Mouse (Mus musculus): Measurements from ENCODE around the gene Trim44.

DNA sequence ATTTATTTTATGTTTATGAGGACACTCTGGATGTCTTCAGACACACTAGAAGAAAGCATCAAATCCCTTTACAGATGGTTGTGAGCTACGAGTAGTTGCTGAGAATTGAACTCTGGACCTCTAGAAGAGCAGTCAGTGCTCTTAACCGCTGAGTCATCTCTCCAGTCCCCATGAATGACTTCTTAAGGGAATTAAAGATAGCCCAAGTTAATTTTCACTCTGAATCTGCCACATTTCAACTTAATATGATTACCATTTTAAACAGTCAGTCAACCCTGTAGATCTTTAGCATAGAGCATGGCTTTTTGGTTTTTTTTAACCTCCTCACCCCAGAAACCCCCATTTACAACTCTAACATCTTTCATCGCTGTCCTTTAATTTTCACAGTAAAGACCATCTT, 2.1 kb upstream of the Trim44 start:
- TF ChIP-seq CTCF (IDR thresholded peaks at IDR 0.05; ENCODE audit: low read depth, low read length) (no peak), GATA1 (IDR thresholded peaks at IDR 0.05; ENCODE audit: borderline replicate concordance, low read length) (no peak), POLR2AphosphoS5 (IDR thresholded peaks at IDR 0.05; ENCODE audit: insufficient replicate concordance, low read depth, low read length) (no peak), GATA2 (IDR thresholded peaks at IDR 0.05; ENCODE audit: borderline replicate concordance, low read depth, low read length) (no peak)

Data from G1E (cell line).